Mouse (Mus musculus): ENCODE measurements around the gene Inpp5e.
A peak's percentile ranks its signal among the peaks of the same experiment; 100 is the strongest.

Inpp5e gene

GRCm38 (mm10) chr2:26364738-26365465, 44.1 kb downstream of the Inpp5e start:
- DNase-seq (ENCODE audit: extremely low spot score, low spot score) = no peak

GRCm38 (mm10) chr2:26363481-26363880, 45.5 kb downstream of the Inpp5e start:
- DNase-seq (ENCODE audit: extremely low spot score, low spot score) = no peak

- DNase-seq (ENCODE audit: extremely low spot score, low spot score) = no peak
These were observed 46.0 kb downstream of the Inpp5e start for GRCm38 (mm10) chr2:26362991-26363390.

DNA sequence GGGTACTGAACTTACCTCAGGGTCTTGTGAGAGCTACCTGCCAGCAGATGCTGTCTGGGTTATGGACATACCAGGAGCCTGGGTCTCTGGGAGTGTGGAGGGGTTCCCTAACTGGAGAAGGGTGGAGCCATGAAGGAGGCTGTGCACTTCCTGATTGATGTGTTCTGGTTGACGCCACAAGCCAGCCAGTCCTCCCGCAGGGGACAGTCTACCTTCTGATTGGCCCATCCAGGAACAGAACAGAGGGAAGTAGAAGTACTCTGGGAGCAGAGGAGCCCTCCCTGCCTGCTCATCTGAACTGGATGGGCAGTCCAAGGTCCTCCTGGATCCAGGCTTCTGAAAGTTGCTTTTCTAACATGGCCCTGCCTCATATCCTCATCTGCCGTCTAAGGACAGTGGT, 48.2 kb downstream of the Inpp5e start, which contains the start of gene Card9:
Gene Card9 (minus strand): TSS at position 147 of the 400 bp plus-strand sequence.
- DNase-seq (ENCODE audit: extremely low spot score, low spot score) = no peak

DNA sequence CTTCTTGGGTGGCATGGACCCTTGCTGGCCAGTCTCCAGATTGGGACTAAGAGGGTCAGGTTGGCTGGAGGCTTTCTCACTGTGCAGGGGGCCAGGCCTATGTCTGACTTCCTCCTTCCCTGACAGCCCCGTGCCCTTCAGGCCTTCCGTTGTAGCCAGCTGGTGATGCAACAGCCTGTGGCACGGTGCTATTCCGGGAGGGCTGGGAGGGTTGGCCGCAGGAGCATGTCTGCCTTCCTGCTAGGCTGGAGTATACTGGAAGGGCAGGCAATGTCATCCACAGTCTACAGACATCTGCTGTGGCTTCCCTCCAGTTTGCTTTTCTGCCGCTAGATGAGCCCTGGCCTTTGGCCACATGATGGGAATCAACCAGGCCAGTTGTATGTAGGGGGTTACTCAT, 49.0 kb downstream of the Inpp5e start:
- DNase-seq (ENCODE audit: extremely low spot score, low spot score) = no peak

DNA sequence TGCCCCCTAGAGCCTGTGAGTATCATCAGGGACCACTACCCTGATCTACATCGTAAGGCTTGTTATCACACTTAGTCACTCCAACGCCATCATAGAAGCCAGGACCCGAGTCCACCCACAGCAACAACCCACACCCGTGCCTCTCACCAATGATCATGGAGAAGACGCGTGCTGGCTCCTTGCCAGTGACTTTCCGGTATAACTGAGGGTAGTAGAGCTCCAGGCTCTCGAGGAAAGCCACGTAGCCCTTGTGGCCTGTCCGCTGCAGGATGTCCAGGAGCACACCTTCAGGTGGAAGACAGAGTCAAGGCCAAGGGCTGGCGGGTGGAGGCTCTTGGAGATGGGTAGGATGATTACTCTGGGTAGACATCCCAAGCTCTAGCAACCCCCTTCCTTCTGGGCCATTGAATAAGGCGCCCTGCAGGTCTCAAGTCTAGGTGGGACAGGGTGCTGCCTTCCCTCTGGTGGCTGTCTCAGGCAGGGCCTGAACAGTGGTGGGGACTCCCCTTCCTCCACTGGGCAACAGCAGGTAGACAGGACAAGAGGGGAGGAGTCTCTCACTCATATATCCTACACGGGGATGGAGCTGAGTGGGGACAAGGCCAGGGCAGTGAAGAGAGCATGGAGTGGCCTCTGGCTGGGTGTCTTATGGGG, 50.2 kb downstream of the Inpp5e start:
- DNase-seq (ENCODE audit: extremely low spot score, low spot score) = no peak

DNA sequence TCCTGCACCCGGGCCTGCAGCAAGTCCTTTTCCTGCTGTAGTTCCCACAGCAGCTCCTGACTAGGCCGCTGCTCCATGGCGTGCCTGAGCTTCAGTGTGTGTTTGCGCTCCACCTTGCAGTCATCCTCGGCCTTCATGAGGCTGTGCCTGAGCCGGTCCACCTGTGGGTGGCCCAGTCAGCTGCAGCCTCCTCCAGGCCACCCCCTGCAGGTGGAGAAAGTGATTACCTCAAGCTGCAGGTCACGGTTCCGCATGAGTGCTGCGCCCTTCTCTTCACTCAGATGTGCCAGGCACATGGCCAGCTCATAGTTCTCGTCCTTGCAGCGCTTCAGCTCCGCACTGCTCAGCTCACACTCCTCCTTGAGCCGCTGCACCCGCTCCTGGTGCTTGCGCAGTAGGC, 51.5 kb downstream of the Inpp5e start:
- no peak for DNase-seq (ENCODE audit: extremely low spot score, low spot score)

GRCm38 (mm10) chr2:26356678-26357077, 52.3 kb downstream of the Inpp5e start:
- no peak for DNase-seq (ENCODE audit: extremely low spot score, low spot score)

DNA sequence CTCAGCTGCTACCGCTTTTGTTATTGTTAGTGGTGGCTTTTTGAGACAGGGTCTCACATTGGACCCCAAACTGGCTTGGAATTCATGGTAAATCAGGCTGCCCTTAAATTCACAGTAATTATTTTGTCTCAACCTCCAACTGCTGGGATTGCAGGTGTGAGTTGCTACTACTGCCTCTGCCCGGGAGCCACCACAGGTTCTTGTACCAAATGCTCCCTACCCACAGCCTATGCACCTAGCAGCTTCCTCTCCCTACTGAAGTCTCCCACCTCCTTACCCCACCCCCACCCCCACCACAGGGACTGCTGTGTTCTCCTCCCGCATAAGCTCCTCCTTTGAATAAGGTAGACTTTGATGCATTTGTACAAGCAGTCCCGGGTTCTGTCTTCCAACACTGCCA, 52.8 kb downstream of the Inpp5e start:
- DNase-seq (ENCODE audit: extremely low spot score, low spot score) = no peak

DNA sequence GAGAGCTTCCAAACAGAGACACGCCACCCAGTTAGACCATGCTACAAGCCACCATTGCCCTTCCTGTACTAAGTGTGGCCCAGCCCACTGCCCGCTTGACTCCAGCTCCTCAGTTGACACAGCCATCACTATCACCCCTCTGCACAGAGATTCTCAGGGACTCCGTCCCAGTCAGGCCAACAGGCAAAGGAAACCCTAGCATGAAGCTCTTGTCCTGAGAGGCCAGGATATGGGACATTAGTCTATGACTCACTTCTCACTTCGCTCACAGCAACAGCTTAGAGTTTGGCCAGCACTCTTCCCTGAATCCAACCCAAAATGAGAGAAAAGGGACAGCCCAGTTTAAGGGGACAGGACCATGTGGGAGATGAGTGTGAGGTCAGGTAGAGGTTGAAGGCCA, 54.6 kb downstream of the Inpp5e start:
- DNase-seq (ENCODE audit: extremely low spot score, low spot score) = no peak

- no peak for DNase-seq (ENCODE audit: extremely low spot score, low spot score)
These were observed 55.7 kb downstream of the Inpp5e start for GRCm38 (mm10) chr2:26353066-26353980.

- DNase-seq (ENCODE audit: extremely low spot score, low spot score) = no peak
These were observed 56.6 kb downstream of the Inpp5e start for GRCm38 (mm10) chr2:26352291-26352910.

DNA sequence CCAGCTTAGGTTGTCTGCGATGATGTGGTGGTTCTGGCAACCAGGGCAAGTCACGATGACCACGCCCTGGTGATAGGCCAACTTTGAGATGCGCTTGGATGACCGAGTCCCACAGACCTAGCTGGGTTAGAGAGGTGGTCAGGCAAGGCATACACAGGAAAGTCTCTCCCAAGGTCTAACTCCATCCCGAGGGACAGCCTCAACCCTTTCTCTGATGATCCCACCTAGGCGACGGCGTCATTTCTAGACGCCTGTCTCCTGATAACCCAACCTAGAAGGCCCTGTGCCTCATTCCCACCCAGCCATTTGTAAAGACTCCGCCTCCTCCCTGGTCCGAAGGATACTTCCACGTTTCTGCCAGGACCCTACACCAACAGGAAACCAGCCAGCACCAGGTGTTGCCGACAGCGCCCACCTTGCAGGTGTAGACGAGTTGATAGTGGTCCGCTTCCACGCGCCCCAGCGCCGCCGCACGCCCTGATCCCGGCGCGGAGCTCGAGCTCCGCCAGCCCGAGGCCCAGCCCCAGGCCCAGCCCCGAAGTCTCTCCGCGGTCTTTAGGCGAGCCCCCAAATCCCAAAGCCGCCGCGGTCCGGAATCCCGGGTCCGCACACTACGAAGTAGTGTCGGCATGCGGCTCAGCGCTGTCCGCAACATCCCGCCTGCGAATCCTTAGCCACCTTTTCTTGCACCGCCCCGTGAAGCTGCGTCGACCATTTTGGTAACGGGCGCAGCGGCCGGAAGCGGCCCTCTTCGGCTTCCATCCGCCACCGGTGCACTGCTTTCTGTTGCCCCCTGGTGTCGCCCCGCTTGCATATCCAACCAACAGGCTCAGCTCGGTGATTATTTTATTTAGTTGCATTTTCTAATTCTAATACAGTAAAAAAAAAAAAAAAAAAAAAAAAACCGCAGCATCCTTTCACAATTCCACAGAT, 57.4 kb downstream of the Inpp5e start, which contains the start of gene Dnlz:
Gene Dnlz (minus strand): TSS at position 753 of the 933 bp plus-strand sequence.
- peak; percentile 91 for DNase-seq (ENCODE audit: extremely low spot score, low spot score)

DNA sequence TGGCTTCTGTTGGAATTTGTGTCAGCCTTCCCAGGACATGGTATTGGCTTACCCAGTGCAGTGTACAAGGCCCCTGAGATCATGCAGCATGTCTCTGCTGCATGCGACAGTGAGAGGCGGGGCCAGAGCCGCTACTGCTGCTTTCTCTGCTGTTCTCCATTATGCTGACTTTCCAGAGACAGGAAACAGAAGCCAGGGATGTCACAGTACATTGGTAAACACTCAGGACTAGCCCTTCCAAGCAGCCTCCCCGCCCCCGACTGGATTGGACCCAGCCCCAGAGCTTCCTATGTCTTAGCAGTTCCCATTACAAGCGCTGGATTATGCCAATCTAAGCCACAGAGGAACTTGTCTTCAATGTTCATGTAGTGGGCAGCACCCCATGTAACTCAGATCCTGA, 60.8 kb downstream of the Inpp5e start:
- DNase-seq (ENCODE audit: extremely low spot score, low spot score) = no peak
